In genomic region chr7:143753990-143754715, GRCm38 (mm10) we compare ENCODE assay signal across 10 mouse cellular contexts. TPM values are rescaled to one million over a fixed set of nuclear protein-coding genes. Genes with fewer than 3 reads are reported as not detected.
A peak's percentile ranks its signal among the peaks of the same experiment; 100 is the strongest.
DNase-seq lines count a peak whose midpoint lies in the region; ATAC-seq and TF ChIP-seq lines count a peak whose summit lies in the region.
"Had no signal": no experiment of that assay in that cellular context is flagged by ENCODE, and none has a peak within 500 bp of the region (broad histone marks: within the 10 kb centered on the region; RNA-seq: fewer than 3 reads in every experiment).

No protein-coding gene starts in this region.

- H3K9ac ChIP-seq in heart, postnatal 0 days (replicated peaks; ENCODE audit: low read depth, low read length), result no peak overlapping the region
- H3K9ac ChIP-seq in heart, embryonic 12.5 days, result no peak overlapping the region
- H3K9ac ChIP-seq: embryonic facial prominence, embryonic 15.5 days had no signal

- peak; percentile 47; the same call in 1 of the 2 replicates for ATAC-seq in heart, postnatal 0 days (ENCODE audit: insufficient read depth, low read depth)
- no peak for ATAC-seq in heart, embryonic 12.5 days (ENCODE audit: insufficient number of reproducible peaks, low FRiP score)
- peak; percentile 59 for ATAC-seq in megakaryocyte progenitor cell, adult 5-6 weeks (replicated peaks; ENCODE audit: poor library complexity)

- peak; percentile 88 for TF ChIP-seq CTCF in heart, postnatal 0 days (IDR thresholded peaks at IDR 0.05; ENCODE audit: low read depth)

- no peaks in the 10 kb centered on the region for H3K36me3 ChIP-seq in heart, postnatal 0 days (replicated peaks; ENCODE audit: control insufficient read depth, insufficient read depth, low read length)
- H3K36me3 ChIP-seq in heart, embryonic 12.5 days, result no peaks in the 10 kb centered on the region
- H3K36me3 ChIP-seq: embryonic facial prominence, embryonic 15.5 days had no signal

- H3K9me3 ChIP-seq in heart, postnatal 0 days (replicated peaks; ENCODE audit: control insufficient read depth, low read length), result no peaks in the 10 kb centered on the region
- no peaks in the 10 kb centered on the region for H3K9me3 ChIP-seq in heart, embryonic 12.5 days (replicated peaks)
- H3K9me3 ChIP-seq: embryonic facial prominence, embryonic 15.5 days had no signal

- H3K27me3 ChIP-seq in heart, postnatal 0 days (ENCODE audit: control insufficient read depth, insufficient read depth, low read length), result peaks cover 14% of the 10 kb centered on the region
- peaks cover 56% of the 10 kb centered on the region for H3K27me3 ChIP-seq in heart, embryonic 12.5 days (replicated peaks)

- DNase-seq in heart, postnatal 0 days (ENCODE audit: low spot score), result peak; percentile 56
- DNase-seq in 3T3-L1 (ENCODE audit: low read depth, low spot score), result peak; percentile 79
- DNase-seq in MN1 (ENCODE audit: low spot score), result peak; percentile 70
- DNase-seq in cerebellum, postnatal 25 days, result peak; percentile 50 to 75
- peak; percentile 83 for DNase-seq in kidney, postnatal 10 days
- peak; percentile 77 for DNase-seq in thymus, postnatal 14 days

- no peak overlapping the region for H3K4me2 ChIP-seq in heart, postnatal 0 days (ENCODE audit: low read depth, low read length)
- no peak overlapping the region for H3K4me2 ChIP-seq in heart, embryonic 12.5 days
- H3K4me2 ChIP-seq: embryonic facial prominence, embryonic 15.5 days had no signal

- no peak for TF ChIP-seq EP300 in heart, postnatal 0 days (IDR thresholded peaks at IDR 0.05; ENCODE audit: low read depth)

- no peak overlapping the region for H3K4me3 ChIP-seq in heart, postnatal 0 days (ENCODE audit: low read depth, low read length)
- H3K4me3 ChIP-seq in heart, embryonic 12.5 days, result no peak overlapping the region
- H3K4me3 ChIP-seq: embryonic facial prominence, embryonic 15.5 days had no signal

- H3K4me1 ChIP-seq in heart, postnatal 0 days (ENCODE audit: control insufficient read depth, insufficient read depth), result no peaks in the 10 kb centered on the region; the same call in 1 of the 2 replicates
- peaks cover 28% of the 10 kb centered on the region for H3K4me1 ChIP-seq in heart, embryonic 12.5 days (replicated peaks)

- H3K27ac ChIP-seq in heart, postnatal 0 days (ENCODE audit: low read depth), result no peak overlapping the region
- no peak overlapping the region for H3K27ac ChIP-seq in heart, embryonic 12.5 days (ENCODE audit: poor library complexity, severe bottlenecking)
- H3K27ac ChIP-seq: embryonic facial prominence, embryonic 15.5 days had no signal

- WGBS in heart, postnatal 0 days, result 47% methylated on average over 5 of the region's 5 CpGs
- WGBS in heart, embryonic 12.5 days, result 39% methylated on average over 5 of the region's 5 CpGs

RNA-seq across cellular contexts. Expression of gene Osbpl5, which starts 2.6 kb away (rescaled TPM):
- 57.4 and 58.7 TPM in 2 replicates for total RNA-seq in heart, postnatal 0 days (2014; rRNA removed; ENCODE audit: low replicate concordance)
- 16.3 and 18.1 TPM in 2 replicates for polyA plus RNA-seq in heart, postnatal 0 days (2015; fragmentation: Nextera tagmentation; extraction: Ambion mirVana)
- 36.6 and 40.3 TPM in 2 replicates for polyA plus RNA-seq in heart, embryonic 12.5 days (2016; fragmentation: Nextera tagmentation; extraction: Ambion mirVana)
- total RNA-seq in megakaryocyte progenitor cell, adult 5-6 weeks (2015), result 2.7 and 3.4 TPM in 2 replicates
- total RNA-seq in megakaryocyte progenitor cell, adult 5-6 weeks (2017), result 4.4 and 8.6 TPM in 2 replicates

RNA-seq across cellular contexts. Expression of gene Mrgprg, which starts 12.6 kb away (rescaled TPM):
- total RNA-seq in heart, postnatal 0 days (2014; rRNA removed; ENCODE audit: low replicate concordance), result not detected in 2 replicates
- polyA plus RNA-seq in heart, postnatal 0 days (2015; fragmentation: Nextera tagmentation; extraction: Ambion mirVana), result not detected in 2 replicates
- polyA plus RNA-seq in heart, embryonic 12.5 days (2016; fragmentation: Nextera tagmentation; extraction: Ambion mirVana), result not detected in 2 replicates
- not detected in 2 replicates for total RNA-seq in megakaryocyte progenitor cell, adult 5-6 weeks (2015)
- not detected in 2 replicates for total RNA-seq in megakaryocyte progenitor cell, adult 5-6 weeks (2017)
- polyA plus RNA-seq: embryonic facial prominence, embryonic 15.5 days; liver, embryonic 16.5 days had no signal

RNA-seq across cellular contexts. Expression of gene Mrgpre, which starts 30.1 kb away (rescaled TPM):
- total RNA-seq in heart, postnatal 0 days (2014; rRNA removed; ENCODE audit: low replicate concordance), result 0.93 and 3.9 TPM in 2 replicates
- 0.92 and 0.96 TPM in 2 replicates for polyA plus RNA-seq in heart, postnatal 0 days (2015; fragmentation: Nextera tagmentation; extraction: Ambion mirVana)
- polyA plus RNA-seq in heart, embryonic 12.5 days (2016; fragmentation: Nextera tagmentation; extraction: Ambion mirVana), result 3.0 and 3.2 TPM in 2 replicates
- total RNA-seq in megakaryocyte progenitor cell, adult 5-6 weeks (2015), result 1.3 and 2.9 TPM in 2 replicates
- 0.17 and 0.95 TPM in 2 replicates for total RNA-seq in megakaryocyte progenitor cell, adult 5-6 weeks (2017)
